Mouse (Mus musculus): ENCODE data around the gene Cd28.

DNA sequence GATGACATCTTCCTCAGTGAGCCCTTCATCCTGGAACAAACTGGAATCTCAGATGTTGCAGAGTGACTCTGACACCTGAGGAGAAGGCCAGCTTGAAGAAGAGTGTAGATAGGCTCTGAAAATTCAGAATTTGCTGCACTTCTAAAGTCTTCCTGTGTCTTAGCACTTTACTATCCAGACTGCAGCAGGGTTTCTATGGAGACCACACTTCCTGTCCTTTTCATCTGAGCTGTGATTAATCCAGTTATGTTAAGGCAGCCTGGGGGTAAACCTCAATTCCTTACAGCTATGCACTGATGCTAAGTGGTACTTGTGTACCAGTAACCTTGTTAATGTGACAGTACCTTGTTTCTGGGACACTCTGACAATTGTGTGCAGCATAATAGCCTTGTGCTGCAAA, 77.1 kb downstream of the Cd28 start:
- TF ChIP-seq MXI1 (IDR thresholded peaks at IDR 0.05; ENCODE audit: low read depth, low read length) (no peak), NELFE (IDR thresholded peaks at IDR 0.05; ENCODE audit: low read depth, low read length) (no peak), USF2 (conservative IDR thresholded peaks at IDR 0.05; ENCODE audit: low read depth, low read length) (no peak), CTCF (conservative IDR thresholded peaks at IDR 0.05 in 1 of 2, IDR thresholded peaks at IDR 0.05 in 1 of 2; ENCODE audit: low read depth in 2 of 2, low read length in 2 of 2) (no peak)
